Mouse (Mus musculus): ENCODE measurements around the gene Hist1h1t.

Hist1h1t gene

GRCm38 (mm10) chr13:23700786-23701520, 5.3 kb downstream of the Hist1h1t start:
- DNase-seq = peak; percentile 97

GRCm38 (mm10) chr13:23702220-23702619, 6.6 kb downstream of the Hist1h1t start:
- DNase-seq = peak; percentile 54

GRCm38 (mm10) chr13:23702801-23703200, 7.2 kb downstream of the Hist1h1t start:
- peak; percentile 92 for DNase-seq

- DNase-seq = peak; percentile 93
Measured at GRCm38 (mm10) chr13:23705751-23706356, 10.2 kb downstream of the Hist1h1t start.

- peak; percentile 87 for DNase-seq
Measured at GRCm38 (mm10) chr13:23706771-23707170, 11.2 kb downstream of the Hist1h1t start.

GRCm38 (mm10) chr13:23708041-23708440, 12.4 kb downstream of the Hist1h1t start:
- peak; percentile 81 for DNase-seq

- DNase-seq = peak; percentile 81
Measured at GRCm38 (mm10) chr13:23708654-23709053, 13.0 kb downstream of the Hist1h1t start.

- peak; percentile 85 for DNase-seq
Measured at GRCm38 (mm10) chr13:23709714-23710373, 14.2 kb downstream of the Hist1h1t start.

- peak; percentile 98 for DNase-seq
Measured at GRCm38 (mm10) chr13:23710374-23711089, 14.9 kb downstream of the Hist1h1t start, which contains the start of gene Hfe. Gene Hfe (minus strand): TSS chr13:23710854.

GRCm38 (mm10) chr13:23716261-23717042, 20.8 kb downstream of the Hist1h1t start:
- DNase-seq = peak; percentile 90

GRCm38 (mm10) chr13:23717176-23717575, 21.6 kb downstream of the Hist1h1t start:
- DNase-seq = peak; percentile 84

GRCm38 (mm10) chr13:23717593-23718245, 22.1 kb downstream of the Hist1h1t start:
- DNase-seq = peak; percentile 86

- DNase-seq = no peak
Measured at GRCm38 (mm10) chr13:23724239-23724638, 28.6 kb downstream of the Hist1h1t start.

- peak; percentile 50 for DNase-seq
Measured at GRCm38 (mm10) chr13:23725213-23725612, 29.6 kb downstream of the Hist1h1t start.

- DNase-seq = peak; percentile 91
Measured at GRCm38 (mm10) chr13:23728472-23729191, 33.0 kb downstream of the Hist1h1t start.

- DNase-seq = peak; percentile 96
Measured at GRCm38 (mm10) chr13:23729192-23729525, 33.5 kb downstream of the Hist1h1t start.

GRCm38 (mm10) chr13:23729706-23730105, 34.1 kb downstream of the Hist1h1t start:
- peak; percentile 87 for DNase-seq

GRCm38 (mm10) chr13:23730479-23730878, 34.9 kb downstream of the Hist1h1t start:
- peak; percentile 93 for DNase-seq

GRCm38 (mm10) chr13:23732156-23732804, 36.7 kb downstream of the Hist1h1t start:
- DNase-seq = peak; percentile 81

- DNase-seq = peak; percentile 62
Measured at GRCm38 (mm10) chr13:23737091-23737490, 41.5 kb downstream of the Hist1h1t start.
